Mouse (Mus musculus): ENCODE results near the gene Capn1. TPM values are rescaled to one million over a fixed set of nuclear protein-coding genes. Genes with fewer than 3 reads are reported as not detected.

Gene Capn1
- total and polyA plus RNA-seq, 3 experiments, result 38.5 to 168 (median 55.5) TPM

- H3K27me3 ChIP-seq (ENCODE audit: insufficient read depth, low read length), result peaks cover 4% of the 10 kb centered on the region
- DNase-seq (ENCODE audit: low spot score) (no peak), ATAC-seq (ENCODE audit: extremely low read depth, insufficient number of reproducible peaks, low FRiP score, poor library complexity, severe bottlenecking) (no peak)
- H3K9me3 ChIP-seq (replicated peaks), result no peaks in the 10 kb centered on the region
- no peak overlapping the region for H3K4me3 ChIP-seq (ENCODE audit: low read depth, low read length)
- TF ChIP-seq CTCF (IDR thresholded peaks at IDR 0.05; ENCODE audit: low read depth, low read length) (no peak), TAL1 (conservative IDR thresholded peaks at IDR 0.05; ENCODE audit: low read depth, low read length) (no peak), GATA1 (IDR thresholded peaks at IDR 0.05; ENCODE audit: borderline replicate concordance, low read length) (no peak), POLR2AphosphoS5 (IDR thresholded peaks at IDR 0.05; ENCODE audit: insufficient replicate concordance, low read depth, low read length) (no peak), GATA2 (IDR thresholded peaks at IDR 0.05; ENCODE audit: borderline replicate concordance, low read depth, low read length) (no peak)
- H3K4me1 ChIP-seq (ENCODE audit: insufficient read depth, low read depth, low read length), result peaks cover 26% of the 10 kb centered on the region
- peaks cover 77% of the 10 kb centered on the region for H3K36me3 ChIP-seq (replicated peaks)
Observed at GRCm38 (mm10) chr19:5940173-5940572, 75.5 kb downstream of the Capn1 start.

GRCm38 (mm10) chr19:5939715-5940114, 76.0 kb downstream of the Capn1 start:
- H3K27me3 ChIP-seq (ENCODE audit: insufficient read depth, low read length), result peaks cover 8% of the 10 kb centered on the region
- H3K4me3 ChIP-seq (ENCODE audit: low read depth, low read length), result no peak overlapping the region
- no peaks in the 10 kb centered on the region for H3K9me3 ChIP-seq (replicated peaks)
- peaks cover 26% of the 10 kb centered on the region for H3K4me1 ChIP-seq (ENCODE audit: insufficient read depth, low read depth, low read length)
- TF ChIP-seq GATA2 (IDR thresholded peaks at IDR 0.05; ENCODE audit: borderline replicate concordance, low read depth, low read length), result no peak
- TF ChIP-seq POLR2AphosphoS5 (IDR thresholded peaks at IDR 0.05; ENCODE audit: insufficient replicate concordance, low read depth, low read length), result no peak
- no peak for TF ChIP-seq GATA1 (IDR thresholded peaks at IDR 0.05; ENCODE audit: borderline replicate concordance, low read length)
- TF ChIP-seq TAL1 (conservative IDR thresholded peaks at IDR 0.05; ENCODE audit: low read depth, low read length), result no peak
- TF ChIP-seq CTCF (IDR thresholded peaks at IDR 0.05; ENCODE audit: low read depth, low read length), result no peak
- peaks cover 72% of the 10 kb centered on the region for H3K36me3 ChIP-seq (replicated peaks)
- DNase-seq (ENCODE audit: low spot score), result no peak
- ATAC-seq (ENCODE audit: extremely low read depth, insufficient number of reproducible peaks, low FRiP score, poor library complexity, severe bottlenecking), result no peak

Other genes with a start within 250 kb of the Capn1 start
Only the 20 nearest of the 28 such genes appear.
- 0.90 and 2.1 TPM in 2 replicates for gene Tigd3, start 121.7 kb downstream of the Capn1 start, total RNA-seq (2014; fragmentation: Nextera tagmentation)
- gene Tigd3, start 121.7 kb downstream of the Capn1 start, total RNA-seq (2017), result 2.0 and 2.4 TPM in 2 replicates
- gene Tigd3, start 121.7 kb downstream of the Capn1 start, polyA plus RNA-seq (2012), result 0.70 and 1.0 TPM in 2 replicates
- gene Dpf2, start 102.9 kb downstream of the Capn1 start, total RNA-seq (2014; fragmentation: Nextera tagmentation), result 126 and 142 TPM in 2 replicates
- gene Dpf2, start 102.9 kb downstream of the Capn1 start, total RNA-seq (2017), result 152 and 196 TPM in 2 replicates
- 42.1 and 68.8 TPM in 2 replicates for gene Dpf2, start 102.9 kb downstream of the Capn1 start, polyA plus RNA-seq (2012)
- 1.8 and 2.1 TPM in 2 replicates for gene Cdc42ep2, start 91.1 kb downstream of the Capn1 start, total RNA-seq (2014; fragmentation: Nextera tagmentation)
- gene Cdc42ep2, start 91.1 kb downstream of the Capn1 start, total RNA-seq (2017), result 2.2 and 3.6 TPM in 2 replicates
- gene Cdc42ep2, start 91.1 kb downstream of the Capn1 start, polyA plus RNA-seq (2012), result 0.66 and 0.76 TPM in 2 replicates
- gene Pola2, start 51.7 kb downstream of the Capn1 start, total RNA-seq (2014; fragmentation: Nextera tagmentation), result 139 and 147 TPM in 2 replicates
- gene Pola2, start 51.7 kb downstream of the Capn1 start, total RNA-seq (2017), result 86.0 and 93.4 TPM in 2 replicates
- 51.6 and 55.0 TPM in 2 replicates for gene Pola2, start 51.7 kb downstream of the Capn1 start, polyA plus RNA-seq (2012)
- gene Slc22a20, start 29.8 kb downstream of the Capn1 start, total RNA-seq (2014; fragmentation: Nextera tagmentation), result not detected in 2 replicates
- not detected in 2 replicates for gene Slc22a20, start 29.8 kb downstream of the Capn1 start, total RNA-seq (2017)
- gene Slc22a20, start 29.8 kb downstream of the Capn1 start, polyA plus RNA-seq (2012), result not detected in 2 replicates
- gene Syvn1, start 30.7 kb upstream of the Capn1 start, total RNA-seq (2014; fragmentation: Nextera tagmentation), result 27.0 and 39.7 TPM in 2 replicates
- gene Syvn1, start 30.7 kb upstream of the Capn1 start, total RNA-seq (2017), result 4.8 and 5.9 TPM in 2 replicates
- gene Syvn1, start 30.7 kb upstream of the Capn1 start, polyA plus RNA-seq (2012), result 78.2 and 84.1 TPM in 2 replicates
- gene Mrpl49, start 41.9 kb upstream of the Capn1 start, total RNA-seq (2014; fragmentation: Nextera tagmentation), result 46.6 and 51.6 TPM in 2 replicates
- gene Mrpl49, start 41.9 kb upstream of the Capn1 start, total RNA-seq (2017), result 46.9 and 52.4 TPM in 2 replicates
- 41.8 and 46.8 TPM in 2 replicates for gene Mrpl49, start 41.9 kb upstream of the Capn1 start, polyA plus RNA-seq (2012)
- 3,086 and 3,502 TPM in 2 replicates for gene Fau, start 41.9 kb upstream of the Capn1 start, total RNA-seq (2014; fragmentation: Nextera tagmentation)
- gene Fau, start 41.9 kb upstream of the Capn1 start, total RNA-seq (2017), result 2,639 and 2,986 TPM in 2 replicates
- gene Fau, start 41.9 kb upstream of the Capn1 start, polyA plus RNA-seq (2012), result 5,636 and 5,712 TPM in 2 replicates
- gene Znhit2, start 45.3 kb upstream of the Capn1 start, total RNA-seq (2014; fragmentation: Nextera tagmentation), result 8.3 and 16.3 TPM in 2 replicates
- gene Znhit2, start 45.3 kb upstream of the Capn1 start, total RNA-seq (2017), result 11.0 and 23.3 TPM in 2 replicates
- 58.7 and 60.6 TPM in 2 replicates for gene Znhit2, start 45.3 kb upstream of the Capn1 start, polyA plus RNA-seq (2012)
- 22.9 and 24.0 TPM in 2 replicates for gene Tm7sf2, start 52.5 kb upstream of the Capn1 start, total RNA-seq (2014; fragmentation: Nextera tagmentation)
- gene Tm7sf2, start 52.5 kb upstream of the Capn1 start, total RNA-seq (2017), result 17.2 and 21.4 TPM in 2 replicates
- 15.0 and 20.0 TPM in 2 replicates for gene Tm7sf2, start 52.5 kb upstream of the Capn1 start, polyA plus RNA-seq (2012)
- 24.7 and 32.4 TPM in 2 replicates for gene Vps51, start 61.3 kb upstream of the Capn1 start, total RNA-seq (2014; fragmentation: Nextera tagmentation)
- 33.2 and 39.8 TPM in 2 replicates for gene Vps51, start 61.3 kb upstream of the Capn1 start, total RNA-seq (2017)
- gene Vps51, start 61.3 kb upstream of the Capn1 start, polyA plus RNA-seq (2012), result 29.3 and 34.9 TPM in 2 replicates
- gene Tmem262, start 64.1 kb upstream of the Capn1 start, total RNA-seq (2014; fragmentation: Nextera tagmentation), result not detected in 2 replicates
- gene Tmem262, start 64.1 kb upstream of the Capn1 start, total RNA-seq (2017), result not detected in 2 replicates
- not detected in 2 replicates for gene Tmem262, start 64.1 kb upstream of the Capn1 start, polyA plus RNA-seq (2012)
- not detected in 2 replicates for gene Gm28374, start 66.4 kb upstream of the Capn1 start, total RNA-seq (2014; fragmentation: Nextera tagmentation)
- gene Gm28374, start 66.4 kb upstream of the Capn1 start, total RNA-seq (2017), result 0.87 and 0.98 TPM in 2 replicates
- 0.37 and 0.75 TPM in 2 replicates for gene Gm28374, start 66.4 kb upstream of the Capn1 start, polyA plus RNA-seq (2012)
- 21.6 and 24.5 TPM in 2 replicates for gene Zfpl1, start 69.1 kb upstream of the Capn1 start, total RNA-seq (2014; fragmentation: Nextera tagmentation)
- 32.8 and 36.1 TPM in 2 replicates for gene Zfpl1, start 69.1 kb upstream of the Capn1 start, total RNA-seq (2017)
- gene Zfpl1, start 69.1 kb upstream of the Capn1 start, polyA plus RNA-seq (2012), result 56.3 and 59.9 TPM in 2 replicates
- gene Cdca5, start 69.1 kb upstream of the Capn1 start, total RNA-seq (2014; fragmentation: Nextera tagmentation), result 24.7 and 45.0 TPM in 2 replicates
- gene Cdca5, start 69.1 kb upstream of the Capn1 start, total RNA-seq (2017), result 40.5 and 43.3 TPM in 2 replicates
- 14.8 and 17.6 TPM in 2 replicates for gene Cdca5, start 69.1 kb upstream of the Capn1 start, polyA plus RNA-seq (2012)
- 1.3 and 5.6 TPM in 2 replicates for gene AC131692.1, start 78.5 kb upstream of the Capn1 start, total RNA-seq (2014; fragmentation: Nextera tagmentation)
- 1.3 and 1.4 TPM in 2 replicates for gene AC131692.1, start 78.5 kb upstream of the Capn1 start, total RNA-seq (2017)
- 3.4 and 3.5 TPM in 2 replicates for gene AC131692.1, start 78.5 kb upstream of the Capn1 start, polyA plus RNA-seq (2012)
- 1.1 and 1.8 TPM in 2 replicates for gene Naaladl1, start 89.9 kb upstream of the Capn1 start, total RNA-seq (2014; fragmentation: Nextera tagmentation)
- gene Naaladl1, start 89.9 kb upstream of the Capn1 start, total RNA-seq (2017), result 0.44 and 0.87 TPM in 2 replicates
- gene Naaladl1, start 89.9 kb upstream of the Capn1 start, polyA plus RNA-seq (2012), result 0.32 and 0.36 TPM in 2 replicates
- gene Sac3d1, start 102.8 kb upstream of the Capn1 start, total RNA-seq (2014; fragmentation: Nextera tagmentation), result 7.9 and 10.1 TPM in 2 replicates
- 10.2 and 22.9 TPM in 2 replicates for gene Sac3d1, start 102.8 kb upstream of the Capn1 start, total RNA-seq (2017)
- gene Sac3d1, start 102.8 kb upstream of the Capn1 start, polyA plus RNA-seq (2012), result 69.2 and 78.7 TPM in 2 replicates
- gene Snx15, start 112.4 kb upstream of the Capn1 start, total RNA-seq (2014; fragmentation: Nextera tagmentation), result 21.4 and 25.7 TPM in 2 replicates
- 13.2 and 15.3 TPM in 2 replicates for gene Snx15, start 112.4 kb upstream of the Capn1 start, total RNA-seq (2017)
- gene Snx15, start 112.4 kb upstream of the Capn1 start, polyA plus RNA-seq (2012), result 70.1 and 84.0 TPM in 2 replicates
- not detected in 2 replicates for gene Batf2, start 125.1 kb upstream of the Capn1 start, total RNA-seq (2014; fragmentation: Nextera tagmentation)
- 0.33 TPM in 1 of 2 replicates, not detected in the other for gene Batf2, start 125.1 kb upstream of the Capn1 start, total RNA-seq (2017)
- not detected in 2 replicates for gene Batf2, start 125.1 kb upstream of the Capn1 start, polyA plus RNA-seq (2012)

Measured in G1E (cell line).